Mouse (Mus musculus): Measurements from ENCODE around the gene Tmem108. TPM values are rescaled to one million over a fixed set of nuclear protein-coding genes. Genes with fewer than 3 reads are reported as not detected.

Tmem108 gene
- polyA plus RNA-seq, 1 experiment from 2014 or later = 4.6 TPM

DNA sequence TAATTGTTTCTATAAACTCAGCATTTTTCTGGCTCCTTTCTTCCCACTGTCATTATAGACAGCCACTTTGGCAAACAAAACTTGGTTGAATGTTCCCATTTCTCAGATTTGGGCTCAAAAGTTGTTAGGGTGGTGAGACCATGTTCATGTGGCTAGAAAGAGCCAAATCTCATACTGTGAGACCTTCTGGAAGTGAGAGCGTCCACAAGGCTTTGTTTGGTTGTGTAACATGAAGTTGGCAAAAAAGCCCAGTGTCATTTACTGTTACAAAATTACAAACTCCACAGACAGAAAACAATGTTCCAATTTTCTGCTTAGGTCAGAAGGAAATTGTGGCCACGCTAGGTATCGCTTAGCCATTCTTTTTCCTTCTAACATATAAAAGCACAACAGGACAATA is 213.0 kb downstream of the Tmem108 start:
- Histone ChIP-seq H3K9me3 (replicated peaks) (no peaks in the 10 kb centered on the region), H3K4me2 (no peak overlapping the region), H3K9ac (no peak overlapping the region), H3K4me1 (no peaks in the 10 kb centered on the region), H3K27ac (no peak overlapping the region), H3K4me3 (no peak overlapping the region), H3K27me3 (replicated peaks) (no peaks in the 10 kb centered on the region), H3K36me3 (no peaks in the 10 kb centered on the region)
- 75% methylated on average over 3 of the region's 3 CpGs for WGBS (ENCODE audit: insufficient replicate concordance)
- no peak for ATAC-seq

- Histone ChIP-seq H3K27me3 (replicated peaks) (no peaks in the 10 kb centered on the region), H3K27ac (no peak overlapping the region), H3K4me1 (no peaks in the 10 kb centered on the region), H3K9ac (no peak overlapping the region), H3K9me3 (replicated peaks) (no peaks in the 10 kb centered on the region), H3K36me3 (no peaks in the 10 kb centered on the region), H3K4me3 (no peak overlapping the region), H3K4me2 (no peak overlapping the region)
- 72% methylated on average over 22 of the region's 22 CpGs for WGBS (ENCODE audit: insufficient replicate concordance)
- no peak for ATAC-seq
Measured at GRCm38 (mm10) chr9:103546695-103547645, 214.7 kb downstream of the Tmem108 start.

DNA sequence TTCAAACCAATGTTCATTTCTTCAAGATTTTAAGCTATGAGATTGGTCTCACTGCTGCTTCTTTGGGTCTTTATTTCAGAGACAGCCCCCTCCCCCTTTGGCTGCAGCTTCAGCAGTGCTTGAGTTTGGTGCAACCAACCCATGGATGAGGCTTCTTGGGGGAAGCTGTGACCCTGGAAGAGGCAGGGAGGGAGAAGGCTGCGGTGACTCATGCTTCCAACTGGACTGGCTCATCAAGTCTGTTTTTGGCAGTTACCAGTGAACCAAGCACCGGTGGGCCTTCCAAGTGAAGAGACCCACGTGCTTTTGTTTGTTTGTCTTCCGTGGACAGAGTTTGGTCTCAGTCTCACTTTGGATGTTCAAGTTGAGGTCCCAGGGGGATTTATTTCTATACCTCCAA is 215.9 kb downstream of the Tmem108 start:
- no peak overlapping the region for H3K4me2 ChIP-seq
- H3K27me3 ChIP-seq (replicated peaks) = no peaks in the 10 kb centered on the region
- H3K4me3 ChIP-seq = no peak overlapping the region
- H3K9me3 ChIP-seq (replicated peaks) = no peaks in the 10 kb centered on the region
- H3K9ac ChIP-seq = no peak overlapping the region
- ATAC-seq = no peak
- no peaks in the 10 kb centered on the region for H3K4me1 ChIP-seq
- 57% methylated on average over 4 of the region's 4 CpGs for WGBS (ENCODE audit: insufficient replicate concordance)
- H3K36me3 ChIP-seq = no peaks in the 10 kb centered on the region
- no peak overlapping the region for H3K27ac ChIP-seq

GRCm38 (mm10) chr9:103545271-103545670 is 216.4 kb downstream of the Tmem108 start:
- Histone ChIP-seq H3K9me3 (replicated peaks) (no peaks in the 10 kb centered on the region), H3K4me2 (no peak overlapping the region), H3K27me3 (replicated peaks) (no peaks in the 10 kb centered on the region), H3K36me3 (no peaks in the 10 kb centered on the region), H3K9ac (no peak overlapping the region), H3K4me1 (no peaks in the 10 kb centered on the region), H3K4me3 (no peak overlapping the region), H3K27ac (no peak overlapping the region)
- 44% methylated on average over 4 of the region's 4 CpGs for WGBS (ENCODE audit: insufficient replicate concordance)
- ATAC-seq = no peak

- no peaks in the 10 kb centered on the region for H3K9me3 ChIP-seq (replicated peaks)
- no peaks in the 10 kb centered on the region for H3K4me1 ChIP-seq
- no peak for ATAC-seq
- H3K27me3 ChIP-seq (replicated peaks) = no peaks in the 10 kb centered on the region
- H3K27ac ChIP-seq = no peak overlapping the region
- no peaks in the 10 kb centered on the region for H3K36me3 ChIP-seq
- no peak overlapping the region for H3K9ac ChIP-seq
- WGBS (ENCODE audit: insufficient replicate concordance) = 56% methylated on average over 1 of the region's 1 CpGs
- H3K4me3 ChIP-seq = no peak overlapping the region
- H3K4me2 ChIP-seq = no peak overlapping the region
Measured at GRCm38 (mm10) chr9:103544599-103544998, 217.0 kb downstream of the Tmem108 start.

DNA sequence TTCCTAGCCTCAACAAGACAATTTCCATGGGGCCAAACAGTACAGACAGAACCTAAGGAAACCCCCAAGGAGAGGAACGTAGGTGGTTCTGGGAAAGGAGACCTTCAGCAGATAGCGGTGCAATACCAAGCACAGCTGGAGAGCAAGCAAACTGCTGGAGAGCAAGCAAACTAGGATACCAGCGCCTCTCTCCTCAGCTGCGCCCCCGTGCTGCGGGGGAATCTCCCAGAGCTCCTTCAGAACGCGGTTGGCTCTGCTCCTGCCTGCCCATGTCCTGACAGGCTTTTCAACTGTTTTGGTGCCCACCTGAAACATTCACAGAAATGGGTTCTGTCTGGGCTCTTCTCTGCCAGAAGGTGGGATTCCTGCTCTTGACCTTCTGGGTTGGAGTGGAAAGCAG is 221.1 kb downstream of the Tmem108 start:
- no peak for ATAC-seq
- no peak overlapping the region for H3K9ac ChIP-seq
- H3K4me2 ChIP-seq = no peak overlapping the region
- WGBS (ENCODE audit: insufficient replicate concordance) = 71% methylated on average over 8 of the region's 8 CpGs
- H3K27me3 ChIP-seq (replicated peaks) = no peaks in the 10 kb centered on the region
- no peak overlapping the region for H3K27ac ChIP-seq
- no peak overlapping the region for H3K4me3 ChIP-seq
- H3K36me3 ChIP-seq = no peaks in the 10 kb centered on the region
- no peaks in the 10 kb centered on the region for H3K9me3 ChIP-seq (replicated peaks)
- no peaks in the 10 kb centered on the region for H3K4me1 ChIP-seq

DNA sequence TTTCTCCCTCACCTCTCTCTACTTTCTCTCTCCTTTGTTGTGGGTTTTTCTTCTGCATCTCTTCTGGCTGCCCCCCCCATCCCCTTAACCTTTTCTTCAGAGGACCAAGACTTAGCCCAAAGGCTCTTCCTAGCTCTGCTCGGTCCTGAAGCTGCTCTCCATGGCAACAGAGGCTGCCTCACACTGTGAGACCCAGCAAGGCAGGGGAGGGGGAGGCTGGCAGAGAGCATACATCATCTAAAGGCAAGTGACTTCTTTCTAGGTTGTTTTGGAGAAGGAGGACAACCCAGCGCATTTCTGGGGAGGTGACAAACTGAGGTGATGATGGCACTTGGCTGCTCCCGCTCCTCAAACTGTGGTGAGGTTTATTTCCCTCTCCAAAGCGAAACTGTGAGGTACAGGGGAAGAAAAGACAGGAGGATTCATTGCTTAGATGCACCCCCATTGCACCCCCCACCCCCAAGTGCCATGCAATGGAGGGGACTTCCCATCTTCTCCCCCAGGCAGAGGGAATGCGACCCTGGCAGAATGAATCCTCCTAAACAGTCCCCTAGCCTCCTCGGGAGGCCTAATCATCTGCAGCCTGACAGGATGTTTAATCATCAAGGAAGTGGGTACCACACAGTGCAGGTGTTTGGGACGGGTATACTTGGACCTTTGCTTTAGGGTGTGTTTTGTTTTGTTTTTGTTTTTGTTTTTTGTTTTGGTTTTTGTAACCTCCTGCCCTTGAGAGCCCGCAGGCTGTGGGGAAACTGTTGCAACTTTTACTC is 223.4 kb downstream of the Tmem108 start:
- H3K9ac ChIP-seq = no peak overlapping the region
- no peaks in the 10 kb centered on the region for H3K4me1 ChIP-seq
- H3K36me3 ChIP-seq = no peaks in the 10 kb centered on the region
- 37% methylated on average over 8 of the region's 8 CpGs for WGBS (ENCODE audit: insufficient replicate concordance)
- no peak overlapping the region for H3K4me2 ChIP-seq
- H3K4me3 ChIP-seq = no peak overlapping the region
- ATAC-seq = no peak
- H3K27ac ChIP-seq = no peak overlapping the region
- no peaks in the 10 kb centered on the region for H3K9me3 ChIP-seq (replicated peaks)
- H3K27me3 ChIP-seq (replicated peaks) = no peaks in the 10 kb centered on the region

DNA sequence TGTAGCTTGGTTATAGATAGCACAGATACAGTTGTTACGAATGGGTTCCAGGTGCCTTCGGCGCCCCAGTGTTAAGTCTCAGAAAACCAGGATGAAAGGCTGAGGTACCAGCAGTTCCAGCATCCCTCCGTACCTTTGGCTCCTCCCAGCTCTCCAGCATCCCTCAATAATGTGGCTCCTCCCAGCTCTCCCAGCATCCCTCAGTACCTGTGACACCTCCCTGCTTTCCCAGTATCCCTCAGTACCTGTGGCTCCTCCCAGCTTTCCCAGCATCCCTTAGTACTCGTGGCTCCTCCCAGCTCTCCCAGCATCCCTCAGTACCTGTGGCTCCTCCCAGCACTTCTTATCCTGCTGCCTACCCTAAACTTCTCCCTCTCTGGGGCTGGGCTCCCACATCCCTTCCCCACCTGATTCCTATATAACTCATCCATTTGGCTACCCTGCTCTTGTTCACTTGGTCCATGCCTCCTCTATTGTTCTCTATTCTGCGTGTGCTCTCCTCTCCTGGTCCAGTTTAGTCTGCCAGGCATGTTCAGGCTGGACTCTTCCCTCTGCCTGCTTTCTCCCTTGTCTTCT is 225.5 kb downstream of the Tmem108 start:
- Histone ChIP-seq H3K27me3 (replicated peaks) (no peaks in the 10 kb centered on the region), H3K9ac (no peak overlapping the region), H3K4me1 (no peaks in the 10 kb centered on the region), H3K4me2 (no peak overlapping the region), H3K9me3 (replicated peaks) (no peaks in the 10 kb centered on the region), H3K4me3 (no peak overlapping the region), H3K27ac (no peak overlapping the region), H3K36me3 (no peaks in the 10 kb centered on the region)
- 68% methylated on average over 6 of the region's 6 CpGs for WGBS (ENCODE audit: insufficient replicate concordance)
- ATAC-seq = no peak

DNA sequence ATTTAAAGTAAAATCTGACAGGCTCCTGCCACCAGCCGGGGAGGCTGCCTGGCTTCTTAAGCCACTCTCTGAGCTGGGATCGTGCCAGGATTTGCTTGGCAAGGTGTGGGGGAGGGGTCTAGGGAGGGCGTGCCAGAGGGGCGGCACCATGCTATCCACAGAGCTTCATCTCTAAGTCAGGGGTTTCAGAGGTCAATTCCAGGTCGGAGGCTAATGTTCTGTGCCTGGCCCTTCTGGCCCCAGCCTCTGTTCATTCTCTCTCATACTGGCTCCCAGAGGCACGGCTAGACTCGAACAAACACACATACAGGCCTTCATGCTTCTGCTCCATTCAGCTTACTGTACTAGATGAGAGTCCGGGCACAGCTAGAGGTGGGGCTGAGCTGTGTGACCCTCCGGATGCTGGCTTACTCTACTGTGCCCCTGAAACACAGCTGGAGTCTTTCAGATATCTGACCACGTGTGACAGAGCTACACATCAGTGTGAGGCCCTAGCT is 236.5 kb downstream of the Tmem108 start:
- H3K27ac ChIP-seq = no peak overlapping the region
- no peaks in the 10 kb centered on the region for H3K9me3 ChIP-seq (replicated peaks)
- no peaks in the 10 kb centered on the region for H3K27me3 ChIP-seq (replicated peaks)
- no peaks in the 10 kb centered on the region for H3K36me3 ChIP-seq
- no peak for ATAC-seq
- H3K4me2 ChIP-seq = no peak overlapping the region
- 38% methylated on average over 10 of the region's 10 CpGs for WGBS (ENCODE audit: insufficient replicate concordance)
- H3K4me3 ChIP-seq = no peak overlapping the region
- no peak overlapping the region for H3K9ac ChIP-seq
- H3K4me1 ChIP-seq = 0 out of 2 replicates have a peak, but pooled peaks cover 6% of the 10 kb centered on the region

GRCm38 (mm10) chr9:103524600-103524999 is 237.0 kb downstream of the Tmem108 start:
- Histone ChIP-seq H3K4me2 (no peak overlapping the region), H3K27me3 (replicated peaks) (no peaks in the 10 kb centered on the region), H3K36me3 (no peaks in the 10 kb centered on the region), H3K4me3 (no peak overlapping the region), H3K9ac (no peak overlapping the region), H3K9me3 (replicated peaks) (no peaks in the 10 kb centered on the region), H3K27ac (no peak overlapping the region), H3K4me1 (0 out of 2 replicates have a peak, but pooled peaks cover 6% of the 10 kb centered on the region)
- ATAC-seq = no peak
- whole genome bisulfite sequencing (ENCODE audit: insufficient replicate concordance) = 41% methylated on average over 5 of the region's 5 CpGs

- Histone ChIP-seq H3K27me3 (replicated peaks) (no peaks in the 10 kb centered on the region), H3K4me1 (0 out of 2 replicates have a peak, but pooled peaks cover 6% of the 10 kb centered on the region), H3K9ac (no peak overlapping the region), H3K4me3 (no peak overlapping the region), H3K4me2 (no peak overlapping the region), H3K27ac (no peak overlapping the region), H3K36me3 (no peaks in the 10 kb centered on the region), H3K9me3 (replicated peaks) (no peaks in the 10 kb centered on the region)
- no peak for ATAC-seq
- 53% methylated on average over 7 of the region's 7 CpGs for WGBS (ENCODE audit: insufficient replicate concordance)
Measured at GRCm38 (mm10) chr9:103523742-103524403, 237.8 kb downstream of the Tmem108 start.
